Mouse (Mus musculus) 3134 (cell line): ENCODE results near the gene Igflr1.

Experiments used
- DNase-seq: peaks from one replicate; pipeline ENCODE4 v3.0.0-alpha.2; 2011; ENCODE audit warnings: low spot score; ENCODE audit not compliant: insufficient read length; ENCODE audit errors: extremely low read depth

Gene Igflr1

GRCm38 (mm10) chr7:30564970-30565571, at the start of gene Igflr1:
Gene Igflr1, plus strand, starts transcription at chr7:30565427.
- no peak for DNase-seq

GRCm38 (mm10) chr7:30518325-30518724, 46.9 kb upstream of the Igflr1 start:
- DNase-seq: no peak

- no peak for DNase-seq
Observed at GRCm38 (mm10) chr7:30520396-30520795, 44.8 kb upstream of the Igflr1 start.

- DNase-seq: no peak
Observed at GRCm38 (mm10) chr7:30520856-30521255, 44.4 kb upstream of the Igflr1 start.

- no peak for DNase-seq
Observed at GRCm38 (mm10) chr7:30522871-30523270, 42.4 kb upstream of the Igflr1 start.

- DNase-seq: peak; percentile 42
Observed at GRCm38 (mm10) chr7:30524487-30524886, 40.7 kb upstream of the Igflr1 start.

GRCm38 (mm10) chr7:30525954-30526353, 39.3 kb upstream of the Igflr1 start:
- DNase-seq: no peak

- DNase-seq: no peak
Observed at GRCm38 (mm10) chr7:30526399-30526798, 38.8 kb upstream of the Igflr1 start.

GRCm38 (mm10) chr7:30526981-30527380, 38.2 kb upstream of the Igflr1 start:
- no peak for DNase-seq

- DNase-seq: no peak
Observed at GRCm38 (mm10) chr7:30531291-30531815, 33.9 kb upstream of the Igflr1 start.

GRCm38 (mm10) chr7:30532931-30533330, 32.3 kb upstream of the Igflr1 start:
- no peak for DNase-seq

GRCm38 (mm10) chr7:30533941-30534632, 31.1 kb upstream of the Igflr1 start:
- no peak for DNase-seq

- DNase-seq: peak; percentile 93
Observed at GRCm38 (mm10) chr7:30534633-30535577, 30.3 kb upstream of the Igflr1 start, which contains the start of gene Arhgap33. Gene Arhgap33, minus strand, starts transcription at chr7:30535060.

- no peak for DNase-seq
Observed at GRCm38 (mm10) chr7:30540572-30540971, 24.7 kb upstream of the Igflr1 start.

GRCm38 (mm10) chr7:30544327-30544726, 20.9 kb upstream of the Igflr1 start:
- DNase-seq: no peak

GRCm38 (mm10) chr7:30549880-30550279, 15.3 kb upstream of the Igflr1 start:
- no peak for DNase-seq

GRCm38 (mm10) chr7:30550603-30551002, 14.6 kb upstream of the Igflr1 start:
- DNase-seq: no peak

GRCm38 (mm10) chr7:30551445-30552101, 13.7 kb upstream of the Igflr1 start:
- DNase-seq: no peak

- DNase-seq: peak; percentile 93
Observed at GRCm38 (mm10) chr7:30552102-30553020, 12.9 kb upstream of the Igflr1 start, which contains the start of the genes Hspb6 and Proser3. Gene Hspb6, plus strand, starts transcription at chr7:30552178. Gene Proser3, minus strand, starts transcription at chr7:30552299.
